Mouse (Mus musculus) urinary bladder, adult 18-20 months (tissue): ENCODE results near the gene 2410004B18Rik.
A peak's percentile ranks its signal among the peaks of the same experiment; 100 is the strongest.
"Not testable (repeated sequence)": the region's sequence is repeated elsewhere in the genome, so short reads cannot be mapped to it uniquely, and the experiment has no call there.

Experiments used
- DNase-seq, 2 experiments: peaks; one replicate each; pipeline ENCODE4 v3.0.0; 2022; ENCODE audit warnings: low spot score in 2 of 2, mixed read lengths in 2 of 2

Gene 2410004B18Rik

GRCm38 (mm10) chr3:145964473-145964872 is 26.7 kb downstream of the 2410004B18Rik start:
- peak; percentile 52 to 80 for DNase-seq

- DNase-seq = not testable (repeated sequence)
These were observed 27.8 kb downstream of the 2410004B18Rik start for GRCm38 (mm10) chr3:145965583-145965982.

- no peak for DNase-seq
These were observed 29.0 kb downstream of the 2410004B18Rik start for GRCm38 (mm10) chr3:145966806-145967205.

GRCm38 (mm10) chr3:145969031-145969501 is 31.3 kb downstream of the 2410004B18Rik start:
- no peak for DNase-seq

- no peak for DNase-seq
These were observed 33.7 kb downstream of the 2410004B18Rik start for GRCm38 (mm10) chr3:145971501-145971900.

GRCm38 (mm10) chr3:145974986-145975385 is 37.2 kb downstream of the 2410004B18Rik start:
- no peak for DNase-seq

- no peak for DNase-seq
These were observed 47.6 kb downstream of the 2410004B18Rik start for GRCm38 (mm10) chr3:145985333-145985925.

GRCm38 (mm10) chr3:145986317-145987001 is 48.6 kb downstream of the 2410004B18Rik start:
- no peak for DNase-seq

- DNase-seq = peak; percentile 81 to 84
These were observed 49.6 kb downstream of the 2410004B18Rik start, which contains the start of gene Syde2 for GRCm38 (mm10) chr3:145987268-145987969. Syde2 (plus strand) TSS chr3:145987870.

- peak; percentile 77 for DNase-seq
These were observed 50.3 kb downstream of the 2410004B18Rik start for GRCm38 (mm10) chr3:145987970-145988683.

GRCm38 (mm10) chr3:145988684-145989575 is 51.1 kb downstream of the 2410004B18Rik start:
- DNase-seq = no peak

- DNase-seq = no peak
These were observed 51.8 kb downstream of the 2410004B18Rik start for GRCm38 (mm10) chr3:145989576-145990081.

- DNase-seq = no peak
These were observed 53.3 kb downstream of the 2410004B18Rik start for GRCm38 (mm10) chr3:145991130-145991529.

- DNase-seq = no peak
These were observed 54.3 kb downstream of the 2410004B18Rik start for GRCm38 (mm10) chr3:145991976-145992730.

GRCm38 (mm10) chr3:145992796-145993195 is 55.0 kb downstream of the 2410004B18Rik start:
- DNase-seq = peak in 1 of 2 experiments; percentile 50

- no peak for DNase-seq
These were observed 55.8 kb downstream of the 2410004B18Rik start for GRCm38 (mm10) chr3:145993481-145994201.
